Mouse (Mus musculus) spleen, postnatal 4 days (tissue): ENCODE measurements around the gene Tuba1c.
A peak's percentile ranks its signal among the peaks of the same experiment; 100 is the strongest.
"Not testable (repeated sequence)": the region's sequence is repeated elsewhere in the genome, so short reads cannot be mapped to it uniquely, and the experiment has no call there.

Experiments used
- DNase-seq, 2 experiments: peaks; one replicate each; pipeline ENCODE4 v3.0.0; 2022; ENCODE audit warnings: low spot score in 2 of 2

Gene Tuba1c

DNA sequence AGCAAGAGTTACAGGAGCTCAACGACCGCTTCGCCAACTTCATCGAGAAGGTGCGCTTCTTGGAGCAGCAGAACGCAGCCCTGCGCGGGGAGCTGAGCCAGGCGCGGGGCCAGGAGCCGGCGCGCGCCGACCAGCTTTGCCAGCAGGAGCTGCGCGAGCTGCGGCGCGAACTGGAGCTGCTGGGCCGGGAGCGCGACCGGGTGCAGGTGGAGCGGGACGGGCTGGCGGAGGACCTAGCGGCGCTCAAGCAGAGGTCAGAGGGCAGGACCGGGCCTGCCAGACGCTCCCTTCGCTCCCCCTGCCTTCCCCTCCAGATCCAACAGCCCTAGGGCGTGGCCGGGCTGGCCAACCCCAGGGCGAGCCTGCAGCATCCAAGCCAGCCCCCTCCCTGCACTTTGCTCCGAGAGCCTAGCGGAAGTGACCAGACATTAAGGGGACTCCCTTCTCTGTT is 25.8 kb downstream of the Tuba1c start:
- peak in 1 of 2 experiments; percentile 12 for DNase-seq

DNA sequence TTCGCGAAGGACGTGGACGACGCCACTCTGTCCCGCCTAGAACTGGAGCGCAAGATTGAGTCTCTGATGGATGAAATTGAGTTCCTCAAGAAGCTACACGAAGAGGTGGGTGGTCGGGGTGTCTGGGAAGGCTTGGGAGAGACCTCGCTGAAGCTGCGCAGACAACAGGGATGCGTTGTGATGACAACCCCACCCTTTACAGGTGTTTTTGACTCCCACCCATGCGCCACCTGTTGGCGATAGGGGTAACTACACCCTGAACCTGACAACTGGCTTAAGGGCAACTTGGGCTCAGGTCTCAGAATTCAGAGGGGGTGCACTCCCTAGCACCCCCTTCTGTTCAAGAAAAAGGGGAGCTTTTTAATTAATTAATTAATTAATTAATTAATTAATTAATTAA is 26.6 kb downstream of the Tuba1c start:
- peak; percentile 58 to 83 for DNase-seq

DNA sequence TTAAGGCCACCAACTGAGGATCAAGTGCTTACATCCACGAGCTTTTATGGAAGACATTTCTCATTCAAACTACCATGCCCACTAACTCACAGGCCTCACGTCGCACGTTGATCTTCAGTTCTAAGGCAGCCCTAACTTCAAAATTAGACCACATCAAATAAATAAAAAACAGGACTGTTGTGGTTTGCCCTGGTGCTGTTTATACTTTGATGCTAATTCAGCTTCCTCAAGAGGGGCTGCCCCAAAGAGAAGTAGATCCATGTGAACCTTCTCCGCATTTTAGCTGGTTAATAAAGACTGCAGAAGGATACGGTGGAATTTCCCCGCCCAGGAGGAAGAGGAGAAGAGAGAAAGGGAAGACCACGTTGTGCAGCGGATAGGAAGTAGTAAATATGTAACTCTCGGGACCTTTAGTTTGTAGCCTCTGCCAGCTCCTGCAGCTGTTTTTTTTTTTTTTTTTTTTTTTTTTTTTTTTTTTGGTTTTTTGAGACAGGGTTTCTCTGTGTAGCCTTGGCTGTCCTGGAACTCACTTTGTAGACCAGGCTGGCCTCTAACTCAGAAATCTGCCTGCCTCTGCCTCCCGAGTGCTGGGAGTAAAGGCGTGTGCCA is 36.0 kb downstream of the Tuba1c start:
- no peak for DNase-seq

DNA sequence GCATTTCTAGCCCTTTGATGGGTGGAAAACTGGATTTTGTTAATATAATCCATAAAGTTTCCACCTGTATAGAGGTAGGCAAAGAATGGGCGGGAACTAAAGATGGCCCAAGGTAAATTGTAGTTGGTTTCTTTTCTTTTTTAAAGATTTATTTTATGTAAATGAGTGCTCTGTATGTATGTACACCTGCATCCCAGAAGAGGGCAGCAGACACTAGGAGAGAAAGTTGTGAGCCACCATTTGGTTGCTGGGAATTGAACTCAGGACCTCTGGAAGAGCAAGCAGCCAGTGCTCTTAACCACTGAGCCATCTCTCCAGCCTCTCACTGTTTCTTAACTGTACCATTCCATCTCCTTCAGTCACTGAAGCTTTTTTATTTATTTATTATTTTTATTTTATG is 42.3 kb downstream of the Tuba1c start:
- DNase-seq: no peak

DNA sequence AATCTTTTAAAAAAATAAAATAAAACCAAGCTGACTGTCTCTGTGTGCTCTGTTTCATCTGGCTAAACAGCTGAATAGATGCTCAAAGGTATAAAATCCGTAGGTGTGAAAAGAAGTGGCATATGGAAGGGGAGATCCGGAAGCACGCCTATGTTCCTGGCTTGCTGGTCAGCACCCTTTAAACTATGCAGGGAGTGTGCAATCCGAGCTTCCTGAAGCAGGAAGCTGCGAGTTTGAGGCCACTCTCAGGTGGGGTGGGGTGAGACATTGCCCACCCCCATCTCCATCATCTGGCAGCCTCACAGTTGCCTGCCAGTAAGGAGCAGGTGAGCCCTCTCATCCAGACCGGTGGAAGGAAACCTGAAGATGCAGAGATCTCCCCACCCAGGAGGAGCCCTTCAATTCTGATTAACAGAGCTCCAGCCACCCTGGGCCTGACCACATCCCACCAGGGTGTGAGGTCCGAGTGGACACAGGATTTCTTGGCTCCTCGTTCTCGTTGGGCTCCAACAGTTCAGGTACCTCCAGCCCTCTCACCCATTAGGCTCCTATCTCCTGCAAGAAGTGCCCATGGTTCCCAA is 44.4 kb downstream of the Tuba1c start, which contains the start of gene Troap:
Gene Troap (plus strand): TSS at position 557 of the 581 bp plus-strand sequence.
- no peak for DNase-seq

DNA sequence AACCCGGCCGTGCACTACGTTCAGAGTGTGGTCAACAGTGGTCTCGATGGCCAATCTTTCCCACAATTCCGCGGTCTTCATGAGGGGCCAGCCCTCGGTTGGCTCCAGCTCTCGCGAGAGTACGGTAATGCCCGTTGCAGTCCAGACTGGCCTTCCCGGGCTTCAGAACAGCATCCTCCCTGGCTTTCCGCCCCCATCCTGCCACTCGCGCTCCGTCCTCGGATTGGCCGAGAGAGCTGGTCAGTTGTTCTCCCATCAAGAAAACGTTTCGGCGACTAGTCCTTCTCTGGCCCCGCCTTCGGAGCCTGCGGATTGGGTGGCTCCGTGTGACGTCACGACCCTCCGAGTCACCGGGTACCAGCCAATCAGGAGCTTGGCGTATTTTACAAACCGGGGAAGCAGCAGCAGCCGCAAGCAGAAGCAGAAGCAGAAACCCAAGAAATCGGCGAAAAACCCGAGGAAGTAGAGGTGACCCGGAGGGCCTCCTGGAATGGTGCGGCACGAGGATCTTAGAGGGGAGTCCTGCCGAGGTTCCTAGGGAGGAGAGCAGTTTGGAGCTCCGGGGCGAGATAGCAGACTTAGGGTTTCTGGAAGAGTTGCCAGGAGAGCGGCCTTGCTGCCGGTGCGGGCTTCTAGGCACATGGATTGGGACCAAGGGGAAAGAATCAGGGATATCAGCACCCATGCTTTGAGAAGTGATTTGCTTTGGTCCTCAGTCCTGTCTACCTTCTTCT is 45.1 kb downstream of the Tuba1c start:
- DNase-seq: peak; percentile 96 to 98

DNA sequence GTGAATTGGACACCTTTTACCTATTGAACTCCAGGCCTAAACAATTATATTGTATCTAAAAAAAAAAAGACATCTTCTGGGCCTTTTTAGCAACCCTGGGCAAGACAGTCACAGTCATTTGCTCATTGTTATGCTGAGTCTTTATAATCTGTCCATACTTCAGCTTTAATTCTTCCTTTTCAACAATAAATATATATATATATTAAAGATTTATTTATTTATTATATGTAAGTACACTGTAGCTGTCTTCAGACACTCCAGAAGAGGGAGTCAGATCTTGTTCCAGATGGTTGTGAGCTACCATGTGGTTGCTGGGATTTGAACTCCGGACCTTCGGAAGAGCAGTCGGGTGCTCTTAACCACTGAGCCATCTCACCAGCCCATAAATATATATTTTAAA is 46.3 kb downstream of the Tuba1c start:
- DNase-seq: not testable (repeated sequence)

DNA sequence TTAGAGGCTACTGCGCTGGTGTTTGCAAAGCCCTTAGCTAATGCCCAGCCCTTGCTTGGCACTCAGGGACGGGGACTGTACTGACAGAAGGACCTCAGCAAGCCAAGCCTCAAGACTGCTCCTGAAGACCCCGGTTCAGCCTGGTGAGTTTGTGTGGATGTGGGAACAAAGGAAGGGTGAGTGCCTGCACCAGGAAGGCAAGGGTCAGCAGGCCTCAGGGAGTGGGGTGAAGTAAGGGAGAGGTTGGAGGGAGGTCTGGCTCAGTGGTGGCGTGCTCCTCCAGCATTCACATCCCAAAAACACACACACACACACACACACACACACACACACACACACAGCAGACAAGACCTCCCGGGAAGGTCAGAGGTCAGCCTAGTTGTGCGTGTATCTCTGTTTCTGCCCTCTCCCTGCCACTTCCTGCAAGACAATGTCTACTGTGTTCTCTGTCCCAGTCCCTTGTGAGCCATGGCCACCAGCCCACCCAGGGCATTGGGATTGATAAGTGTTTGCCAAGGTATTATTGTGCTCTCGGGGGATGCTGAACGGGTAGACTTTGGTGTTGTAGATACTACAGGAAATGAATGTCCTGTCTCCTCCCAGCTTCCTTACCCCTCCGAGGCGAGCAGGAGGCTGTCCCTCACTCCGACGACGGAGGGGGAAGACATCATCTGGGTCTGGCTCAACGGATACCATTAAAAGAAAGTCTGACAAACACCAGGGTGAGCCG is 48.7 kb downstream of the Tuba1c start:
- DNase-seq: no peak

DNA sequence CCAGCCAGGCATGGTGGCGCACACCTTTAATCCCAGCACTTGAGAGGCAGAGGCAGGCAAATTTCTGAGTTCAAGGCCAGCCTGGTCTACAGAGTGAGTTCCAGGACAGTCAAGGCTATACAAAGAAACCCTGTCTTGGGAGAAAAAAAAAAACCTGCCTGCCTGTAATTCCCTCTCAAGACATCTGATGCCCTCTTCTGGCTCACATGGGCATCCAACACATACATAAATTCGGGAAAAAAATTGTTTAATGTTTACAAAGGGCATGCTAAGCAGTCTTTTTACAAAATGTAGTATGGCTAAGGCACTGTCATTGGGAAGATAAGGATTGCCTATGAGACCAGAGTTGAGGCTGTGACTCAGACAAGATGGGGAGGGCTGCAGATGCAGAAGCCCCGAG is 50.1 kb downstream of the Tuba1c start:
- DNase-seq: no peak

DNA sequence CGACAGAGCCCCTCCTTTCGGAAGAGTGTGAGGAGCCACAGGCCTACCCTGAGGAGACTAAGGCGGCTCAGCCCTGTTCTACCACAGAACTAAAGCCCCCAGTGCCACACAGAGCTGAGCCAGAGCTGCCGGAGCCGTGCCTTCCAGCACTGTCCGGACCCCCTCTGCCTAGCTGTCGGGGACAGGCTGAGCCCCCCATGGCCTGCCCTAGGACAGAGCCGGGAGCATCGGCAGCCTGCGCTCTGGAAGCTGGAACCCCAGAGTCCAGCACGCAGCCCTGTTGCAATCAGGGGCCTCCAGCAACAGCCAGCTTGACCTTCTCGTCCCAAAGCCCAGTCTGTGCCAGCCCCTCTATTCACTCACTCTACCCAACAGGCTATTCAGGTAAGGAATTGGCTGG is 52.6 kb downstream of the Tuba1c start:
- peak in 1 of 2 experiments; percentile 62 for DNase-seq

DNA sequence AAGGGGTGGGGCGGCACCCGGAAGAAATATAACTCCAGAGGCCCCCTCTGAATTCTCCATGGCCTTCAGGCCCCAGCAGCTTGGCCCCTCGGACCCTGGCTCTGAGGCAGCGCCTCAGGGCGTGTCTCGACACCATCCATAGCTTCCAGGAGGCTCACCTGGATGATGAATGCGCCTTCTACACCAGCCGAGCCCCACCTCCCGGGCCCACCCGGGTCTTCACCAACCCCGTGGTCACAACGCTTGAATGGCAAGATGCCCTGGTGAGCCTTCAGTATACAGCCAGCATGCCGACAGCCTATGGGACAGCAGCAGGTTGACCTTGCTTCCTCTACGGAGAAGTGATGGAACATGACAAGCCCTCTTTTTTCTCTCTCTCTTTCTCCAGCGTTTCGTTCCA is 53.1 kb downstream of the Tuba1c start:
- peak in 1 of 2 experiments; percentile 62 for DNase-seq

DNA sequence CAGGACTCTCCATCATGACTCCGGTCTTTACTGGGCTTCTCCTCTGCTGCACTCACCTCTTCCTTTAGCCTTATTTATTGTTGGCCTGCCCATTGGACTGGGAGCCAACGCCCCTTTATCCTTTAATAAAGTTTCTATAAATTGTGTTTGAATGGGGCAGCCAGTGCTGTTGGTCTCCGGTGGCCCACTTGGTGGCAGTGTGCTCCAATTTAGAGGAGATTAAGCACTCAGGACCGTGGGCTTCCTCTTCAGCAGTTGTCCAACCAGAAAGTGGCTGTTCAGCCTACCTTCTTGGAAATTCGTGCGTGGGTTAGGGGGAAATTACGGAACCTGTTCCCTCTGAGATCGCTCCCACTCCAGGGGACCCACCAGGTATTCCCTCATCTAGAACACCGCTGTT is 53.6 kb downstream of the Tuba1c start:
- peak in 1 of 2 experiments; percentile 69 for DNase-seq

DNA sequence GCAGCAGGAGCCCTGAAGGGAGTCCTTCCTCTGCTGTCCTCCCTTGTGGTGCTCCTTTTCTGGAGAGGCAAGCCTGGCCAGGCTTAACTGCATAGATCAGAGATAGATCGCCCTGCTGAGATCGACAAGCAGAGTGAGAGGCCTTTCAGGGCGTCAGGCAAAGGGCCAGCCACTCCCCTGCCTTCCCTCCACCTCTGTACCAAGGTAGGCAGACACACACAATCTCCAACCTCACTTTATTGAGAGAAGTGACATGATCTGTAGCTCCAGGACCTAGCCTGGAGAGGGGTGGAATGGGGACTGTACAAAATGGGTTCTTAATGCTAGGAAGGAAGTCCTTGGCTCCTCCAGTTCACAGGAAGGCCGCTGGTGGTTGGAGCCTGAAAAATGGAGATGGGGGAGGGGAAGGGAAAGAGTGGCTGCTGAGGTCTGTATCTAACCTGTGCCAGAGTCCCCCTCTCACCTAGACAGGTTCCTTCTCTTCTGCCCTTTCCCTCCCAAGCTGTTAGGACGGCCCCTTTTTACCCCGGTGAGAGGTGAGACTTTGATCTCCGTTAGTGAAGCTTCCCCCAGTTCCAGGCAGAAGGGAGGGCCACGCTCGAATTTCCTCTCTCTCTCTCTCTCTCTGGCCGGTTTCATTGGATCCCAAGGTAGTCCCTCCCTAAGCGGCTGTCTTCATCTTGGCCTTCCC is 54.3 kb downstream of the Tuba1c start:
- DNase-seq: no peak

DNA sequence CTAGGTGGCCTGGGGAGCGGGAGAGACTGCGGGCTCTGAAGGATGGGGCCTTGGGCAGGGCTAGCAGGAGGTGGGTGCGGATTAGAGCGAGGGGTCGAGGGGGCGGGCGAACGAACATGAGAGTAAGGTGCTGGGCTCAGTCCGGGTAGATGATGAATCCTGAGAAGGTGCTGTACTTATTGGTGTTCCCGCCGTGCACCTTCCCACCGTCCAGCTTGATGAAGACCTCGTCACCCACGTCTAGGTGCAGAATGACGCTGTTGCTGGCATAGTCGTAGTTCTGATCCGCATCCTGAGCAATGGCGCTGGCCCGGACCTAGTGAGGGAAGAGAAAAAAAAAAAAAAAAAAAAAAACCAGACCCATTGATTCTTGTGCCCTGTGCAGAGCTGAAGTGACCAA is 54.9 kb downstream of the Tuba1c start:
- no peak for DNase-seq

DNA sequence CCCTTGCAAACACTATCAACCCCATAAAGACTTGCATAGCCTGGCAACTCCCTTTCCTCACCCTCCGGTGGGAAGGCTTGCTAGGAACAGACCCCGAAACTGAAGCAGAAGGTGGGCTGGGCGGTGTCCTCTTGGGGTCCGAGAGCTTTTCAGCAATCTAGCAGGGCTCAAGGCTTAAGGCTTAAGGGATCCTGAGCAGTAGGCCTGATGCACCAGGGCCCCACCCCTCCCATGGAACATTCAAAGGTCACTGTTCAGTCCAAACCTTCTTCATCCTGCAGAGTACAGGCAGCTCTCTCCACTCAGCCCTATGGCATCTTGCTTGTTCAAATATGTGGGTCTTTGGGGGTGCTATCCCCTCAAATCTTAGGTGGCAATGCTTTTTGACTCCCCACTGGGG is 56.3 kb downstream of the Tuba1c start:
- DNase-seq: no peak

DNA sequence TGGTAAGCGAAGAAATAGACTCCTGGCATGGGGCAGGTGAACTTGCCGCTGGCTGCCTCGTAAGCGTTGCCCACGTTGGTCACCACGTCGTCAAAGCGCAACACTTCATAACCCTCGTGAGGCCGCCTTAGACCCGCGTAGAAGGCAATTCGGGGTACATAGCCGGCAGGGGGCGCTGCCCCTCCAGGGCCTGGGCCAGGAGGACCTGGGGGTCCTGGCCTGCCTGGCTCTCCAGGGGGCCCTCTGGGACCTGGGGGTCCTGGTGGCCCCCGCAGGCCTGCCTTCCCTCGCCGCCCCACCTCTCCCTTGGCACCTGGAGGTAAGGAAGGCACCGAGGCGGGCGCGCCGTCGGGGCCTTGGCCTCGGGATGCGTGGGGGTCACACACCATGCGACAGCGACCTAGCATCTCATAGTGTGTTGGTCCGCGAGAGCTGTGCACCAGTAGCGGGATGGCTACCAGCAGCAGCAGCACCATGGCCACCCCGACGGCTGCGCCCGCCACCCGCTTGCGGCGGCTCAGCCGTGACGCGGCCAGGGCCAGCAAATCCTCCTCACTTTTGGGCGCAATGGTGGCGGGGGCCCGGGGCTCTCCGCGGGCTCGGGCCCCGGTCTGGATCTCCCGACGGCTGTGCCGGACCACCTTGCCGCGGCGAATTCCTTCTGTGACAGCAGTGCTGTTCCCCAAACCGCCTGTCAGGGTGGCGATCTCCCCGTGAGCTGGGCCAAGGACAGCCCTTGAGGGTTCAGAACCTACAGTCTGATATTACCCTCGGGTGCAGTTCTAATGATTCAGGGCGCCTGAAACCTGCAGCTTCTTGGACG is 57.8 kb downstream of the Tuba1c start, which contains the start of gene C1ql4:
Gene C1ql4 (minus strand): TSS at position 565 of the 823 bp plus-strand sequence.
- DNase-seq: peak in 1 of 2 experiments; percentile 83
